Mouse (Mus musculus) left cerebral cortex, postnatal 10 days (tissue): ENCODE measurements around the gene Atf1. TPM values are rescaled to one million over a fixed set of nuclear protein-coding genes. Genes with fewer than 3 reads are reported as not detected.
A peak's percentile ranks its signal among the peaks of the same experiment; 100 is the strongest.

ENCODE experiments used
- DNase-seq, 2 experiments: peaks; one replicate each; pipeline ENCODE4 v3.0.0; 2021 to 2022; ENCODE audit warnings: low spot score in 2 of 2, mixed read lengths in 1 of 2; ENCODE audit errors: extremely low spot score in 1 of 2
- intact Hi-C: fragments of 180-260 bp; cut with DNase I; formaldehyde crosslinking; loops from one replicate; pipeline ENCODE4 v1.15.1; 2025
- total RNA-seq, 2 experiments: library from RNA; stranded (reverse); gene quantifications; 2 replicates each; pipeline ENCODE4 v1.2.3; 2021

Atf1 gene
- 10 to 100 TPM; 15.3 to 20.5 TPM for total RNA-seq

DNA sequence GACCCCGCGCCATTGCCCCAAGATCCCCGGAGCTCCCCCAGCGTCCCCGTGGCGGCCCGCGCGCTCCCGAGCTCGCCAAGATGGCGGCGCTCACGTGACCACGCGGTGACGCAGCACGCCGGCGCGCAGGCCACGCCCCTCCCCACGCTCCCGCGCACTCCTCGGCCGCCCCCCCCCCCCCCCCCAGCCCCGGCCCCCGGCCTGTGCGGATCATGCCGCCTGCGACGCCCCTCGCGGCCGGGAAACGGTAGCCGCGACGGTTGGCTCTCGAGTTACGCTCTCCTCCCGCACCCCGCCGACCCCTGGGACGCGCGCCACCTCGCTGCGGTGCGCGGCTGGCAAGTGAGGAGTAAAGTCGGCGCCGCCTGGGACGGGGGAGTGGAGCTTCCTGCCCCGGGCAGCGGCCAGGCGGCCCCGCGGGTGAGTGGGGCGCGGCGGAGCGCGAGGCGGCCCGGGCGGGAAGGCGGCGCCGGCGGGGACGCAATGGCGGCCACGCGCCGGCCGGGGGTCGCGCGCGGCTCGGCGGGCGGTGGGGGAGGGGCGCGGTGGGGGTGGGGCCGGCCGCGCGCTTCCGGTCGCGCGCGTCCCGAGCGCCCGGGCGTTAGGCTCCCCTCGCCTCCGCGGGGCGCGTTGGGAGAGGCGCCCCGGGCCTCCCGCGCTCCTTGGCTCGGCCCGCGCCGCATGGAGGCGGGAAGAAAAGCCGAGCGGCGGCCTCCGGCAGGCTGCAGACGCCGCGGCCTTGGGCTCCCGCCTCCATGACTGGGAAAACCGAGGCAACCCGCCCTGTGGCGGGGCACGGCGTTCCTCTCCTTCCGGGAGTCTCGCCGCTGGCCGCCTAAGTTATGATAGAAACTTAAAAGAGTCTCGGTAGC lies at the start of gene Atf1:
Atf1 (plus strand) TSS at position 157 of the 872 bp plus-strand sequence.
- intact Hi-C loops: no loop called here
- peak; percentile 85 to 96 for DNase-seq

DNA sequence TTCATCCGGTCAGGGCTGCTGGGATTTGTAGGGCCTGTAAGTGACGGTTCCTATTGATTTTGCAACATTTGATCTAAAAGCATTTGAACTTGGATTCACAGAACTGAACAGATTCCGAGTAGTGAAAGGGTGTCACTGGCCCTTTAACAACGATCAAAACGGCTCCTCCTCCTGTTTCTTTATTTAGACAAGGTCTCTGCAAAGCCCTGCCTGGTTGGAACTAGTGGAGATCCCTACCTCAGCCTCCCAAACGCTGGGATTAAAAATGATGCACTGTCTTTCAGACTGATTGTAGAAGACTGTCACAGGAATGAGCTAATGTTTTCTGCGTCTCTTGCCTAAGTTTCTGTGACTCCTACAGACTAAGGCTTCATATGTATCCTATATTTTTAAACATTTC lies 49.1 kb upstream of the Atf1 start:
- DNase-seq: no peak
- intact Hi-C loops: no loop called here

DNA sequence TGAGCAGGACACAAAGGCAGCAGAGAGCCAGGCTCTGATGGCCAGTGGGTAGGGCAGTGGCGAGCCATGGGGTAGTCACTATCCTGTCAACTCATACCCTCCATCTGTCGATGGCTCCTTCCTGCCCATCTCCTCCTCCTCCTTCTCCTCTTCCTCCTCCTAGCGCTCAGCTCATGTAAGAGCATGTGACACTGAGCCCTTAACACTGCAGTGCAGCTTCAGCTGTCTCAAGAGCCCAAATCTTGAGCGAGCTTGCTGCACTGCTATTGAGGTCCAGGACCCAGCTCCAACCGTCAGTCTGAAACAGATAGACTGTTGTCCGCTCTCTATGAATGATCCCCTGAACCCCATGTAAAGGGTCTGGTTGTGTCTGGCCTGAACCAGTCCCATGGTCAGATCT lies 47.9 kb upstream of the Atf1 start:
- intact Hi-C loops: no loop called here

DNA sequence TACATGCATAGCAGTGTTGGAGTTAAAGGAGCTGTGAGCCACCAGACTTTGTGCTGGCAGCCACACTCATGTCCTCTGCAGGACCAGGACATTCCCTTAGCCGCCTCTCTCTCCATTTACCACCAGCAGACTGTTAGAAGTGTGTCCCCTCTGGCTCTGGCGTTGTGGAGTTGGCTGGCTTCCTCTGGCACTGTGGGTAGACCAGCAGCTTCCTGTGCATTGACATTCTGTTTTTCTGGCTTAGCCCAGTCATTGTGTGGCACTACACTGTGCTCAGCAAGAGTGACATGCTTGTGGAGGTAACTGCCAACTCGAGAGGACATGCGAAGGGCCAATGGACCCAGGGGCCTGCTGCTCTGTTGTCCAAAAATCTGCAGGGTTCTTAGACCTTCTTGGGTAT lies 47.4 kb upstream of the Atf1 start:
- DNase-seq: no peak
- intact Hi-C loops: no loop called here

More for the DNA sequence above, 47.9 kb upstream of the Atf1 start:
- no peak for DNase-seq

DNA sequence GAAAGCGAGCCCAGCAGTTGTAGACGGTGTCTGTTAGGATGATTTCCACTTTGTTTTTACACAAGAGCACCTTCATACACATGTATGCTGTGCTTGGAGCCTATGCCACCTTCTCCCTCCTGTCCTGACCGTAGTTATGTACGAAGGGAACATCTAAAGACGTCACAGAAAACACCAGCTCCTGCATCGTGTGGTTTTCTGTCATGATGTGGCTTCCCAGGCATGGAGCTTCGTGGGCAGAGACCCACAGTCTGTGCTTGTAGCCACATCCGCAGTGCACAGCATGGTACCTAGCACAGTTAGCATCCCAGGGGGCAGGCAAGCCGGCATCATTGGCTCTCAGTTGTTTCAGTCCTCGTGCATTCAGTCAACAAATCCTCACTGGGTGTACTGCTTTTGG lies 45.8 kb upstream of the Atf1 start:
- no peak for DNase-seq
- intact Hi-C loops: no loop called here

DNA sequence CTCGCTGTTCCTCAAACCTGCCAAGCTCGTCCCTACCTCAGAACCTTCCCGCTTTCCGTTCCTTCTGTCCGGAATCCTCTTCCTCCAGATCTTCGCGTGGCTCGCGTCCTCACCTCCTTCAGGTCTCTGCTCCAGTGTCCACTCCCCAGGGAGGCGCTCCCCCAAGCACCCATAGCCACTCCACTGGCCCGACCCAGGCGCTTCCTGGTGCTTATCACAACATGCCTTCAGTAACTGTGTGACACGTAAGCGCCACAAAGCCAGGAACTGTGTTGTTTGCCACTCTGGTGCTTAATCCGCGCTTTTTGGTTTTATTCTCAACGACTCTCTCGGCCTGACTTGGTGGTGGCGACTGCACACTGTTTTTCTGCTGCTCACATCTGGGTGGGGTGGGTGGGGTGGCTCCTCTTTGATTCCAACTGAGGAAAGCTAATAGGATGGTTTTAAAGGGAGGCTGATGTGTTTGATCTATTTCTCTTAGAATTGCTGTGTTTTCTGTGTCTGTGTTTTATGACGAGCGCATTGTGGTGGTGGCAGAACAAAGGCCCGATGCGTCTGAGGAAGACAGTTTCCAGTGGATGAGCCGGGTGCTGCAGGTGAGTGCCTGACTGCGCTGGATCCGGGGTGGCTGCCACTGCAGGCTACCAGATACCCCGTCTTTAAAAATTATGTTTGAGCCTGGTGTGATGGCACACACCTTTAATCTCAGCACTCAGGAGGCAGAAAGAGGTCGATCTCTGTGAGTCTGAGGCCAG lies 44.9 kb upstream of the Atf1 start:
- intact Hi-C loops: no loop called here
- DNase-seq: no peak

DNA sequence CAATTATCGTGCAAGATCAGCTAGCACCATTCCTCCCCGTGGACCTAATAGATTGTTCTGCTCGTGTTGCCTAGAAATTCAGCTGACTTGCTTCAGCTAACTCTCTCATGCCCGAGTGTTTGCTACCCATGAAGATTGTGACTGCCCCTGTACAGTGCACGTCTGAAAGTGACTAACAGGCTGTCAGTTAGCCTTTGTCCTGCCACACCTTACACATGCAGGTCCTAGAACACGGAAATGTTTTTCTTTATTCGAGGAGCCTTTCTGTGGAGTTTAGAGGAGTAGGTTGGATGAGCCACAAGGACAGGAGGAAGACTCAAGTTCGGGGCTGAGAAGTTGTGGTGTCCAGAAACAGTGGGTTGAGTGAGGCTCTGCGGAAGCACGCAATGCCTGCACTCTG lies 44.1 kb upstream of the Atf1 start:
- intact Hi-C loops: no loop called here

DNA sequence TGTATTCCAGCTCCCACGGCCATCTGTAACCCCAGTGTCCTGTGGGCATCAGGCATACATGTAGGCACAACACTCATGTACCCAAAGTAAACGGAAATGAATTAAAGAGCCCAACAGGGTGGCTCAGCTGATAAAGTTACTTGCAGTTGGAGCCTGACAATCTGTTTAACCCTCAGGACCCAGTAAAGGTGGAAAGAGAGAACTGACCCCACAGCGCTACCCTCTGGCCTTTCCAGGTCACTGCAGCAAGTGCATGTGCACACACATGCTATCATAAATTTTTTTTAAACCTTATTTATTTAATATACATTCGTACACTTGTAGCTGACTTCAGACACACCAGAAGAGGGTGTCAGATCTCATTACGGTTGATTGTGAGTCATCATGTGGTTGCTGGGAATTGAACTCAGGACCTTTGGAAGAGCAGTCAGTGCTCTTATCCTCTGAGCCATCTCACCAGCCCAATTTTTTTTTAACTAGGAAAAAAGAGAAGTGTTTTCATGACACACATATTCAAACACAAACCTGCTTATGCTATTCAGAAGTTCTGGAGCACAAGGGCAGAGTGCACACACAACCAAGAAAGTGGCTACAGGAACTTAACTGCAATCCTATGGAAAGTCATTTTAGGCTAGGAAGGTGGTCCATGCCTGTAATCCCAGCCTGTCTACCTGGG lies 42.7 kb upstream of the Atf1 start:
- intact Hi-C loops: no loop called here
- DNase-seq: no peak

More for the DNA sequence above, 44.1 kb upstream of the Atf1 start:
- DNase-seq: no peak

DNA sequence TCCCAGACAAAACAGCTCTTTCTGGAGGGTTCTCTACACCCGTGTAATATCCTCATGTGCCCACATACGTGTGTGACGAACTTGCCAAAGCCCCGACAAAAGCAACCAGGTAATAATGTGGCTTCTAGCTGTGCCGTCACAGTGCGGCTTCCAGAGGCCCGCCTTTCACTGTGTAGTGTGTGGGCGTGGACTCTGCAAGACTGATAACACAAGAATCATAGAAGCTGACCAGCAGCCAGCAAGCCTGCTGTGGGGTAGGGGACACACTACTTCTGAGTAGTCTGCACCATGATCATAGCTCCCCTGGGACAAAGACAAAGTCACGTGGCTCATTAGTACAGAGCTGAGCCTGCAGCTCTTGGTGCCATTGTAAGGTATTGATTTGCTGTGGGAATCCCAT lies 41.4 kb upstream of the Atf1 start:
- intact Hi-C loops: no loop called here

DNA sequence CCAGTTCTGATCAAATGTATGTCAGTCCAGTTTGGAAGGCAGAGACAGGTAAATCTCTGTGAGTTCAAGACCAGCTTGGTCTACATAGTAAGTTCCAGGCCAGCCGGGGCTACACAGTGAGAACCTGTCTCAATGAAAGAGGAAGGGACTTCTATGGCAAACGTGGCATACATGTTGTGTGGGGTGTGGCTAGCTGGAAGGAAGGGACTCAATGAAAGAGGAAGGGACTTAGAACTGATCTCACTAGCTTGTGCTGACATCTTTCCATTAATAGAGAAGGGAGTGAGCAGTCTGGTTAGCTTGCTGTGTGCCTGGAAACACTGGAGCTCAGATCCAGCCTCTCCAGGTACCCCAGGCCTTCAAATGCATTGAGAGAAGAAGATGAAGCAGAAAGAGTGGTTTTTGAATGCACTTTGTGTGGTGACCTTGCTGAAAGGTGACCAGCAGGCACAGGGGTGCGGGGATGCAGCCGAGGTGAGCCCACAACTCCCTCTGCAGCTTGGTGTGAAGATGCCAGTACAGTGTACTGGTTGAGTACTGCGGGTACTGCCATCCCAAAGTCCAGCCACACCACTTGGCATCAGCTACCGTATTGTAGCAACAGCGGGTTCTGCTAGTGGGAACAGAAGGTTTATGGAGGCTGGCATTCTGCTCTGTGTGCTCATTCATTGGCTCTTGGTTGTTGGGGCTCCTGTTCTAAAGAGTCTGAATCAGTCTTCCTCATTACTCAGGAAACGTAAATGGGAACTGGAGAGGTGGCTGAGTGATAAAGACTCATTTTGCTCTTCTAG lies 40.5 kb upstream of the Atf1 start:
- intact Hi-C loops: no loop called here
- DNase-seq: no peak

More for the DNA sequence above, 41.4 kb upstream of the Atf1 start:
- DNase-seq: no peak

DNA sequence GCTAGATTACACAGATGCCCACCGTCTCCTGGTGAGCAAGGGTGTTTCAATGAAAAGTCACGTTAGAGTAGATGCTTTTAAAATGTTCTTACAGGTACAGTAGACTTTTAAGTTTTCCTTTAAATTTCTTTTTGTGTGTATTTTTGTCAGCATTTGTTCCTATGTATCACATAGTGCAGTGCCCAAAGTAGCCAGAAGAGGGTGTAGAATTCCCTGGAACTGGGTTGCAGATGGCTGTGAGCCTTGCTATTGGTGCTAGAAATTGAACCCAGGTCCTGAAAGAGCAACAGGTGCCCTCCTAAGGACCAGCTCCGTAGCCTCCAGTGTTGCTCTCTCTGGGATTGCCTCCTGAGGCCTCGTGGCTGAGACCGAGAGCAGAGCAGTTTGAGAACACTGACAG lies 39.1 kb upstream of the Atf1 start:
- intact Hi-C loops: no loop called here
- DNase-seq: no peak

DNA sequence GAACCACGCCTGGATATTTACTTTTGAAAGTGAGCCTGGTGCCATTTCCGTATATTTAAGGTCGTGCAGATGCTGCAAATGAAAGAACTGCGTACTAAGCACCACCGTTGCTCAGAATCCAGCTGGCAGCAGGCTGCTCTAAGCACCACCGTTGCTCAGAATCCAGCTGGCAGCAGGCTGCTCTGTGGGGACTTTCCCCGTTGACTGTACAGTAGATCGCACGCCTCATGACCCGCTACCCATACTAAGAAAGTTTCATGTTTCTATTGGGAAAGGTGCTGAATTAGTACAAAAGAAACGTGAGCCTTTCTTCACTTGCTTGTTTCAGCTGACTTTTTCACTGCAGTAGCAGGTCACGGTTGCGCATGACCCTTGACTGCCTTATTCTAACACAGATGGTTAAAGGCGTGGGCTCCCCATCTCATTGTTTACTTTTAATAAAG lies 38.6 kb upstream of the Atf1 start:
- no peak for DNase-seq
- intact Hi-C loops: no loop called here

DNA sequence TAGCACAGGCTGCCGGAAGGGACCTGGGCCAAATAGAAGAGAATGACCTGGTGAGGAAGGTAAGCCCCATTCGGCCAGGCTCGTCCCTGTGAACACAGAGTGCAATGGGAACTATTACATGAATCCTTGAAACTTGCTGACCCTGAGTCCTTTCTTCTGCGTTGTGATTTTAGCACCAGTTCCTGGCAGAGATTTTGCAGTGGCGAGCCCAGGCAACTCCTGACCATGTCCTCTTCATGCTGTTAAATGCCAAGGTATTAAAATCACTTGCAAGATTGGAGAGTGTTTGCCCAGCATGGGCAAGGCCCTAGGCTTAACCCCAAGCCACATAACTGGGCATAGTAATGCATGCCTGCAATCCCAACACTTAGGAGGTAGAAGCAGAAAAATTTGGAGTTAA lies 37.5 kb upstream of the Atf1 start:
- intact Hi-C loops: no loop called here
- no peak for DNase-seq

DNA sequence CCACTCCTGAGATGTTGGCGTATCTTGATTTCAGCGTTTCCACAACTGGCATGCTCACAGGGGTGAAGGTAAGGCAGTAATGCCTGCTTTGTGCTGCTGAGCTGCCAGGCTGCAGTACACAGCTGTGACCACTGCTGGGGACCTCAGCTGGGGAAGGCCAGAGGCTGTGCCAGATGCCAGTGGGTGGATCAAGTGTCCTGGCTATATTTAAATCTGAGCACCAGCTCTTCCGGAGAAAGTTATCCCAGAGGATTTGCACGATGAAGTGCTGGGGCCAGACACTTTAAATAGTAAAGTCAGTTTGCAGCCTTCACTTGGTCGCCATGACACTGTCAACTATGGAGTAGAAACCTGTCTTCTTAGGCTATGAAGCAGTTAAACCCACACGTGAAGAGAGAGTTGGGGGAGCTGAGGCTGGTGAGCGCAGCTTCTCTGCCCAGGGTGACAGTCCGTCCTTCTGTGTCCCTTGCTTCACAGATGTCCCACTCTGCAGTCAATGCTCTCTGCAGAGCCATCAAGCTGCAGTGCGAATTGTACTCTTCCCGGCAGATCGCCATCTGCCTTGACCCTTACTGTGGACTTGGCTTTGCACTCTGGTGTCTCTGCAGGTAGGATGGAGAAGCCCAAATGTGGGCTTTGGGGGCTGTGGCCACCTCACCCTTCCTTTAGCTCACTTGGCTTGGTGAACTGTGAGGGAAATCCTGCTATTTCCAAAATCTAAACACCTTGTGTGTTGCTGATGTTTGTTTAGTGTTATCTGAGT lies 28.5 kb upstream of the Atf1 start:
- intact Hi-C loops: no loop called here
- peak in 1 of 2 experiments; percentile 48 for DNase-seq

DNA sequence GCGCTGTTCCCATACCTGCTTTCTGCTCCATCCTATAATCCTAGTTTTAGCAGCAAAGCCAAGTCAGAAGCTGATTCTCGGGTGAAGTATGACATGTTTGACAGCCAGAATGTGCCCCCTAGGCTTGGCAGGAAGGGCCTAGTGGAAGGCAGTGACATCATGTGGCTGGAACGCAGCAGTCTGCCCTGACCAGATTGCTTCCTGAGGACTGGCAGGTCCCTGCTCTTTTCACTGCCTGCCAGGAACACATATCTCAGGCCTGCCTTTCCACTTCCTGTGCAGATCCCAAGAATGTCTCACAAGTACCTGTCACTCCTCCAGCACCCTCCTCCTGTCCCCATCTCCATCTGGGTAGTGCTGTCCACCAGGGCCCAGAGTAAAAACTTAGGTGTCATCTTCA lies 27.8 kb upstream of the Atf1 start:
- intact Hi-C loops: no loop called here
- DNase-seq: no peak

DNA sequence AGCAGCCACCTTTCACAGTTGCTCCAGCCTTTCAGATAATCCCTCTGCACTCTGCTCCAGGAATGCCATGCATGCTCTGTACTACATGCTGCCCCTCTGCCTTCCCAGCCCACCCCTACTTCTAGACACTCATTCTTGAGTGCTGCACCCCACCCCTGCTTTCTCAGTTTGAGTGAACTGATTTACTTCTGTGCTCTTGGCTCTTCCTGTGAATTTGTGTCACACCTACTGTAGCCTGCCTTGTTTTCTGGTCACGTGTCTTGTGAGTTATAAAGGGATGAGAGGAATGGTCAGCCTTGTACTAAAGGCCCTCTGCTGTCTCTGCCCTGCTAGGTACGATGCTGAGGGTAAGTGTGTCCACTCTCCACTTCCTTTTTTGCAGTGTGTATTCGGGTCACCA lies 25.8 kb upstream of the Atf1 start:
- intact Hi-C loops: no loop called here
- no peak for DNase-seq

DNA sequence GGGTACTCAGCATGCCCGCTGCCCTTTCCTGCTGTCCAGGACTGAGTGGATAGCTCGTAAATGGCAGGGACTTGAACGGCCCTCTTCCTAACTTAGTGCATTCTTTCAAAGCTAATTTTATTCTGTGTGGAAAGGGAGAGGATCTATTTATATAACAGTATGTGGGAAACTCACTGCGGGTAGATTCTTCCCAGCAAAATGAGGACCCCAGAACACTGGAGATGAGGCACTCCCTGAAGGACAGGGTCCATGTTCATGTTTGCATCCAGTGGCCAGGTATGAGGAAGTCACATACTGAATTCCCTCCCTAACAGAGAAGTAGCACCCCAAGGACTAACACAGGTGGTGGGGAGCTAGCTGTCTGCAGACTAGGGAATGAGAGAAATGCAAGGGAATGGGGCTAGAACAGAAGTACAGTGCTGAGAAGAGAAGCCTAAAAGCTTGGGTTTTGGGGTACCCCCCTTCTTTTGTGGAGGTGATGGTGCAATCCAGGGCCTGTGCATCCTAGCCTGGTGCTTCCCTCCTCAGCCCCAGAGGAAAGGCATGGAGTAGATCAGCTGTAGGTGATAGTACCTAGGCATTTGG lies 25.1 kb upstream of the Atf1 start:
- intact Hi-C loops: no loop called here
- no peak for DNase-seq

DNA sequence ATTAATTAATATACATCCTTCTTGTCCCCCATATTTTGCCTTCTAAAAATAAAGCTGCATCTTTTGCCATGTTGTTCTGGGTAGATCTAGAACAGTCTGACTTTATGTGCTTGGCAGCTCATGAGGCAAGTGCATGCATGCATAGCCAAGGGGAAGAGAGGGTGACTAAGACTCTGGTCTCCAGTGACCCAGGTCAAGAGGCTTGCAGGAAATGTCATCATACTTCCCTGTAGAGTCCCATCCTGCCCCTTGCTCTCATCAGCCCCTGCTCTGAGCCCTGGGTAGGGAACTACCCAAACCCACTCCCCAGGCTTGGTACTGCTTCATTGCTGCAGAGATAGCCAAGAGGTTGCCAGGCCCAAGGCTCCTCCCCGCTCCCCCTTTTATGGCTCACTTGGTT lies 23.0 kb upstream of the Atf1 start:
- intact Hi-C loops: no loop called here
- no peak for DNase-seq
